Mouse (Mus musculus): ENCODE data around the gene Phykpl.

GRCm38 (mm10) chr11:51650261-51650660, 65.7 kb downstream of the Phykpl start:
- TF ChIP-seq POLR2A (IDR thresholded peaks at IDR 0.05; ENCODE audit: borderline replicate concordance, extremely low read depth, insufficient read depth, insufficient read length, poor library complexity, severe bottlenecking) (no peak), CTCF (IDR thresholded peaks at IDR 0.05; ENCODE audit: borderline replicate concordance, extremely low read depth, insufficient read depth, insufficient read length) (no peak)

Measured in brain, embryonic 14.5 days (tissue).